Mouse (Mus musculus): ENCODE measurements at regions not wholly inside any gene's neighbourhood (a gene's known extent, or its start where the extent isn't known, plus 50 kb on each side); places are given as distances from the start of the nearest gene placed in this dataset.
A peak's percentile ranks its signal among the peaks of the same experiment; 100 is the strongest.

- no peak for DNase-seq (ENCODE audit: low spot score in 2 of 2)
Measured at GRCm38 (mm10) chr6:51641965-51642364, 118.3 kb downstream of the Snx10 start.

GRCm38 (mm10) chr6:51648813-51649212 is 125.1 kb downstream of the Snx10 start:
- DNase-seq (ENCODE audit: low spot score in 2 of 2): no peak

- DNase-seq (ENCODE audit: low spot score in 2 of 2): no peak
Measured at GRCm38 (mm10) chr6:51653753-51654152, 130.1 kb downstream of the Snx10 start.

- no peak for DNase-seq (ENCODE audit: low spot score in 2 of 2)
Measured at GRCm38 (mm10) chr6:51654991-51655390, 131.3 kb downstream of the Snx10 start.

- no peak for DNase-seq (ENCODE audit: low spot score in 2 of 2)
Measured at GRCm38 (mm10) chr6:51656078-51656477, 132.4 kb downstream of the Snx10 start.

GRCm38 (mm10) chr6:51656883-51657640 is 133.4 kb downstream of the Snx10 start:
- no peak for DNase-seq (ENCODE audit: low spot score in 2 of 2)

- no peak for DNase-seq (ENCODE audit: low spot score in 2 of 2)
Measured at GRCm38 (mm10) chr6:51658360-51658759, 134.7 kb downstream of the Snx10 start.

GRCm38 (mm10) chr6:51663178-51663577 is 139.5 kb downstream of the Snx10 start:
- no peak for DNase-seq (ENCODE audit: low spot score in 2 of 2)

- no peak for DNase-seq (ENCODE audit: low spot score in 2 of 2)
Measured at GRCm38 (mm10) chr6:51664049-51664448, 140.3 kb downstream of the Snx10 start.

- DNase-seq (ENCODE audit: low spot score in 2 of 2): no peak
Measured at GRCm38 (mm10) chr6:51667022-51667421, 143.3 kb downstream of the Snx10 start.

- no peak for DNase-seq (ENCODE audit: low spot score in 2 of 2)
Measured at GRCm38 (mm10) chr6:51675342-51675945, 151.7 kb downstream of the Snx10 start.

GRCm38 (mm10) chr6:51677162-51677996 is 153.7 kb downstream of the Snx10 start:
- DNase-seq (ENCODE audit: low spot score in 2 of 2): no peak

GRCm38 (mm10) chr6:51678743-51679142 is 155.0 kb downstream of the Snx10 start:
- no peak for DNase-seq (ENCODE audit: low spot score in 2 of 2)

- no peak for DNase-seq (ENCODE audit: low spot score in 2 of 2)
Measured at GRCm38 (mm10) chr6:51680239-51680857, 156.6 kb downstream of the Snx10 start.

GRCm38 (mm10) chr6:51683131-51683530 is 159.4 kb downstream of the Snx10 start:
- no peak for DNase-seq (ENCODE audit: low spot score in 2 of 2)

- DNase-seq (ENCODE audit: low spot score in 2 of 2): no peak
Measured at GRCm38 (mm10) chr6:51685651-51686287, 162.1 kb downstream of the Snx10 start.

- DNase-seq (ENCODE audit: low spot score in 2 of 2): peak; percentile 20 to 22
Measured at GRCm38 (mm10) chr6:51690795-51691563, 167.3 kb downstream of the Snx10 start.

- DNase-seq (ENCODE audit: low spot score in 2 of 2): no peak
Measured at GRCm38 (mm10) chr6:51693984-51694383, 170.3 kb downstream of the Snx10 start.

- DNase-seq (ENCODE audit: low spot score in 2 of 2): no peak
Measured at GRCm38 (mm10) chr6:51696396-51696795, 172.7 kb downstream of the Snx10 start.

GRCm38 (mm10) chr6:51697754-51698153 is 174.1 kb downstream of the Snx10 start:
- DNase-seq (ENCODE audit: low spot score in 2 of 2): no peak

GRCm38 (mm10) chr6:51698244-51698643 is 174.5 kb downstream of the Snx10 start:
- no peak for DNase-seq (ENCODE audit: low spot score in 2 of 2)
